Mouse (Mus musculus): ENCODE data around the gene Pptc7.
"Not testable (repeated sequence)": the region's sequence is repeated elsewhere in the genome, so short reads cannot be mapped to it uniquely, and the experiment has no call there.

The Pptc7 gene

DNA sequence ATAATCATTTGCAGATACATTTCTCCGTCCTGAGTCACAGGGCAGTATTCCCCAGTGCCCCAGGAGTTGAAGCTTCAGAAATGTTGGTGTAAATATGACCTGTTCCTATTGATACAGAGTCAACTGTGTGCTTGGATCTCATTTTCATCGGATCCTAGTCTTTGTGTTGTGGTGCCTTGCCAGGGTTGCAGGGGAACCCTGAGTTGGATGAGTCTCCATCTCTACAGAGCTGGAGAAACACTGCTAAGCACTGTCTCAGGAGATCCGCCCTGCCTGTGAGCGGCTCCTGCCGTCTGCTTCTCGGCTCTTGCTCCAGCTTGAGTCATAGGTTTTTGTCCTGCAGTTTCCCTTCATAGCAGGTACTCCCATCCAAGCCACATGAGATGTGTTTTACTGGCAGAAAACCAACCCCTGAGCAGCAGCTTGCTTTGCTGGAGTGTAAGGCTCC lies 15.9 kb downstream of the Pptc7 start:
- DNase-seq (ENCODE audit: low spot score in 2 of 2), result no peak

DNA sequence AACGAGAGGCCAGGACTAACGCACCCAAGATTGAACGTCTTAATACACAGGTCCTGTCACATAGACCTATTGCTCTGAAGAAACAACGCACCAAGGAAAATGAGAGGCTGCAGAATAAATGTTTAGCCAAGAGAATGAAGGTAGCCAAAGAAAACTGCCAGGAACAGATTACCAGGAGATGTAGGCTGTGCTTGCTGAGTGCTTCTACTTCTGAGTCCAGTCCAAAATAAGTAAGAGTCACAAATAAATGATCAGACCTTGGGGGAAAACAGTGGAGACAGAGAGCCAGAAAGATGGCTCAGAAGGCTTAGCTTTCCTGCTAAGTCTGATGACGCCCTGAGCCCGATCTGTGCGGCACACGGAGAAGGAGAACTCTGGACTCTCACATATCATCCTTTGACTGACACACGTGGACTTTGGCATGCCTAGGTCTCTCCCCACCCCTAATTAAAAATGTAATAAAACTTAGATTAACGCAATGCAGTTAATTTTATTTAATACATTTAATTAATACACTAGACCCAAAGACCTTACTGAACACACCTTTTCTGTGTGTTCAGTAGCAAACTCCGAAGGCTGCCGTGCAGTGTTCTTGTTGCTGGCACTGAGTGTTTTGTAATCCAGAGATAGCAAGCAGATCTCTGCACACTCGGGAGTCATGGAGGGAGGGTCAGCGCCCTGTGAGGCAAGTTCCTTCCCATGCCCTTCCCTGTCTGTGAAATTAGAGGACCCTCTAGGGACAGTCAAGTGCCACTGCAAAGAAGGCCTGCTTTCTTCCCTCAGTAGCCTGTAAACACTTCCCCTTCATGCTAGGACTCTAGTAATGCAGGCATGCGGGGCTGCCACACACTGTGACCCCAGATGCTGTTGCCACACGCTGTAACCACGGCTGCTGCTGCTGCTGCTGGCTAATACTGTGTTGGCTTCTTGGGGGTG lies 18.9 kb downstream of the Pptc7 start:
- peak in 1 of 2 experiments; percentile 23 for DNase-seq (ENCODE audit: low spot score in 2 of 2)

DNA sequence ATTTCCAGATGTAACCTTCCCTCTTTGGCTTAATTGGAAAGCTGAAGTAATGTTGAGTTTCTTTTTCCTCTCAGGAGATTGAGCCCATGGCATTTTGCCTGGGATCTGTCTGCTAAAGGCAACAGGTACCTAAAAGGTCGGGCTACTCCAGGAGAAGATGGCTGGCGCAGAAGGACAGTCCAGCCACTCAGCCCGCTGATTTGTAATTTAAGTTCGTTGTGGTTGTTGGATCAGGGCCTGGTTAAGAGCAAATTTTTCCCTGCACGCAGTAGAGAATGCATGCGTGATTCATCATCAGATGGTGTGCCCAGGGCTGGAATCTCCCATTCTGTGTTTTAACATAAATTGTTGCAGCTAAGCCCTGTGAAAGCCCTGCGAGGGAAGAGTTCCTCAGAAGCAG lies 19.8 kb downstream of the Pptc7 start:
- no peak for DNase-seq (ENCODE audit: low spot score in 2 of 2)

DNA sequence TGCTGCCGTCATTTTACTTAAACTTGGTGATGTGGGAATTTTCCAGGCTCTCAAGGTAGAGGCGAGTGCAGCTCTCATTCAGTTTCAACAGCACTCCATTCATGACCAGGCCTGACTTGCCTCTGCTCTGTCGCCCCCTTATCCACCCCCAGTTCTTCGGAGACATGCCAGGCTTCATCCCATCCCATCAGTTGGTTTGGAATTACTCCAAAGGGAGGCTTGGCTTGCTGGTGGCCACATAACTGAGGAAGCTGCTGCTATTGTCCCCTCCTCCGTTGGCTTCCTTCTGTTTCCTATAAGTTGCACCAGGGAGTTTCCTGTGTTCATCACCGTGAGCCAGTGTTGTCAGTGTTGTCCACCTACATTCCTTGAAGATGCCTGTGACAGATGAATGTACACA lies 20.4 kb downstream of the Pptc7 start:
- DNase-seq (ENCODE audit: low spot score in 2 of 2), result no peak

DNA sequence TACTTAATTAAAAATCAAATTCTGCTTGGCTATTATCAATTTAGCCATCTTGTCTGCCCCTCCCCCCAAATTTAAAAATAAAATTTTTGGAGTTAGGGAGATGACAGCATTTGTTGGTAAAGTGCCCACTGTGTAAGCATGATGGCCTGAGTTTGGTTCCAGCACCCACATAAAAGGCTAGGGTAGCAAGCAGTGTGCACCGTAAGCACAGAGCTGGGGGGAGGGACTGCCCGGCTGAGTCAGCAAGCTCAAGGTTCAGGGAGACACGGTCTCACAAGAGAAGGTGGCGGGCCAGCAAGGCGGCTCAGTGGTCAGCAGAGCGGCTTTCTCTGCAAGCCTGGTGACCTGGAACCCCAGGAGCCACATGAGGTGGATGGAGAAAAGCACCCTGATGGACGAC lies 21.3 kb downstream of the Pptc7 start:
- no peak for DNase-seq (ENCODE audit: low spot score in 2 of 2)

DNA sequence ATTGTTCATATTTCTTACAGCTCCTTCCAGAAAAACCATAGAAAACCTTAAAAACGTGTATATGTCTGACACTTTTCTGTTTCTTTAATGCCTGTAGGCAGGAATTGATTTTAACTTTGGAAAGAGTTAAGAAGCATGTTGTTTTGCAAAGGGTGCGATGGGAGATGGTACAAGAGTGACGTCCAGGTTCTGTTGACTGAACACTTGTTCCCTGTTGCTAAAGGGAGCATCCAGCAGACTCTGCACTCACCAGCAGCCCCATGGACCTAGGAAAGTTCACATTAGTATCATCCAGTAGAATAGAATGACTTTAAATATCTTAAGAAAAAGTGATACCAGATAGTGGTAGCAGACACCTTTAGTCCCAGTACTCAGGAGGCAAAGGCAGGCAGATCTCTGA lies 22.4 kb downstream of the Pptc7 start:
- DNase-seq (ENCODE audit: low spot score in 2 of 2), result no peak

DNA sequence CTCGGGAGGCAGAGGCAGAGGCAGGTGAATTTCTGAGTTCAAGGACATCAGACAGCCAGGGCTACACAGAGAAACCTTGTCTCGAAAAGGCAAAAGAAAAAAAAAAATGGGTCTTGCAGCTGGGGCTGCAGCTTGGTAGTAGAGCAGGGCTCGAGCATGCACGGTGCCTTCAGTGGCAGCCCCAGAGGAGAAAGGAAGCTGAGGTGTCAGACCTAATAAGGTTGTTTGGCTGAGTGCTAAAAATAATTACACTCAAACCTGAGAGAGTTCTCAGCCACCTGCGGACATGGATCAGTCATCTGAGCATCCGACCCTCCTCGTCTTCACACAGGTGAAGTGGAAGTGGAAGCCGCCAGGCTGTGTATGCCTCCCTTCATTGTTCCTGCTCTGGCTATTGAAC lies 26.5 kb downstream of the Pptc7 start:
- no peak for DNase-seq (ENCODE audit: low spot score in 2 of 2)

DNA sequence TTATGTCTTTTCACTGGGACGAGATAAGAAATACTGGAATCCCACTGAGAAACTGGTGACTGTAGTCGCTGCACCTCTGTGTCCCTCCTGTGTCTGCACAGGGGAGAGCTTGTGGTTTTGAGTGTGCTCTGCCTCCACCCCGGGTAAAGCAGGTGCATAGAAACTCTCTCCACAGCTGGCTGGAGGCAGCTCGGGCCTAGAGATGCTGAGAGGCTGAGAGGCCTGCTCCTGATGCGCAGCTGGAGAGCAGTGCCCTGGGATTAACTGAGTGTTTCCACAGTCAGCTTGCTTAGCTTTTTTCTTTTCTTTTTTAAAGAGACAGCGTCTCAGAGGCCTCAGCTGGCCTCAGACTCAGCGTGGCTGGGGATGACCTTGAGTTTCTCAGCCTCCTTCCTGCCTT lies 27.5 kb downstream of the Pptc7 start:
- DNase-seq (ENCODE audit: low spot score in 2 of 2), result no peak

DNA sequence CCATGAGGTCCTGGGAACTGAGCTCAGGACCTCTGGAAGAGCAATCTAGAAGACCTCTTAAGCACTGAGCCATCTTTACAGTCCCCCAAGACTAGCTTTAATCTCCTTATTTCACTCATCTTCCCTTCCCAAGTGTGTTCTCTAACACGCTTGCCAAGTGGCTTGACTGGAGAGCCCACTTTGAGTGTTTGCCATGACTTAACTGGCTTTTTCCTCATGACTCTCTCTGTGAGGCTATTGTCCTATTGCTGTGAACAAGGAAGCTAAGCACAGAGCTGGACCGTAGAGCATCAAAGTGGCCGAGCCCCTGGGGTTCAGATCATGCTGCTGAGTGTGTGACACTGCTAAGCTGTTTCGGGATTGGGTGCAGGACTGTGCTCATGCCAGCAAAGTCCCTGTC lies 28.2 kb downstream of the Pptc7 start:
- no peak for DNase-seq (ENCODE audit: low spot score in 2 of 2)

DNA sequence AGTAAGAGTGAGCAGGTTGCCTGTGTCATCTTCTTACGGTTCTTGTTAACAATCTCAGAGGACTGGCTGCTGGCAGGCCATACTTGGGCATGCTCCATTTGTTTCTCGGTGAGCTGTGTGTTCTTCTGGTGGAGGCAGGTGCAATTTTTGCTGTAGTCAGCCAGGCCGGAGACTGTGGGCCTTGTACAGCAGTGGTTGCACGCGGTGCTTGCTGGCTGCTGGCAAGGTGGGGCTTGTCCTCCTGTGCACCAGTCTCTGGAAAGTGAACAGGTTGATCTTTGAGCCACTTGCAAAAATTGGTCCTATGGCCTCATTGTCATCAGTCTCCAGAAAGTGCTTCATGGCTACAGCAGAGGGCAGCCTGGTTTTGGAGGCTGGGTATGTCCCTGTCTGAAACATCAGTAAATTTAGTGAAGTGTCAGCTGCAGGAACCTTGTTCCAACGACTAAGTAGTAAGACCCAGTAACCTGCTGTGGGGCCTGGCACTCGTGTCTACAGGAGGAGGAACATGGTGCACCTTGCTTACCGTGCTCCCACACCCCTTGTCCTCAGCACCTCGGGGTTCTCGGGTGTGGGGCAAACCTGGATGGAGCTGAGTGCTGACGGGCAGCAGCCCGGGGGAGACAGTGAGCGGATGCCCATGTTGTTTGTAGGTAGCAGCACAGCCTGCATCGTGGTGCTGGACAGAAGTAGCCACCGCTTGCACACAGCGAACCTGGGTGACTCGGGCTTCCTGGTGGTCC lies 28.9 kb downstream of the Pptc7 start:
- DNase-seq (ENCODE audit: low spot score in 2 of 2), result no peak

DNA sequence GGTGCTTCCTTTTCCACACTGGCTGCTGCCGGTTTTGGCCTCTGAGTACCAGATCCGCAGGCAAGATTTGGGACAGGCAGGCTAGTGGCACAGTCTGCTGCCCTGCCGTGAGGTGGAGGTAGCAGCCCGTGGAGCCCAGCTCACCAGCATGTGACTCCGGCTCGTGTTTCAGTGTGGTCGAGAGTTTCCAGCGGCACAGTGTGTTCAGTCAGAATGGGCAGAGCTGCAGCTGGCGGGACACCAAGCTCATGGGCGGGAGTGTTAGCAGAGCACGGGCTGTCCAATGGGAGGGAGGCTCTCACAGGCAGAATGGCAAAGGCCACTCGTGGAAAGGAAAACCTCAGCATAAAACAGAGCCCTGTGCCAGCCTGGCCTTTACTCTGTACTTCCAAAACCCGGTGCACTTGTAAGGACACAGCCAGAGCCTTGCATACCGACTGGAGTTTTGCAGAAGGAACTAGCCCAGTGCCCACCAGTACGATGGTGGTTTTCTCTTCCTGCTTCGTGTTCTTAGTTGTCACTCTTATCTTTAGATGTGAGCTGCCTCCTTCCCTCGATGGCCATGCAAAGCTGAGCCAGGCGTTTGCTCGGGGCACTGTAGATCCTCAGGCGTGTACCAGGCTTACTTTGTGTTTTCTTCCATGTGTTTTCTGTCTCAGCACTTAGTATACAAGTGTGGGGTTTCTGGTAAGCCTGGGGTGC lies 31.0 kb downstream of the Pptc7 start:
- DNase-seq (ENCODE audit: low spot score in 2 of 2), result peak; percentile 54 to 78

DNA sequence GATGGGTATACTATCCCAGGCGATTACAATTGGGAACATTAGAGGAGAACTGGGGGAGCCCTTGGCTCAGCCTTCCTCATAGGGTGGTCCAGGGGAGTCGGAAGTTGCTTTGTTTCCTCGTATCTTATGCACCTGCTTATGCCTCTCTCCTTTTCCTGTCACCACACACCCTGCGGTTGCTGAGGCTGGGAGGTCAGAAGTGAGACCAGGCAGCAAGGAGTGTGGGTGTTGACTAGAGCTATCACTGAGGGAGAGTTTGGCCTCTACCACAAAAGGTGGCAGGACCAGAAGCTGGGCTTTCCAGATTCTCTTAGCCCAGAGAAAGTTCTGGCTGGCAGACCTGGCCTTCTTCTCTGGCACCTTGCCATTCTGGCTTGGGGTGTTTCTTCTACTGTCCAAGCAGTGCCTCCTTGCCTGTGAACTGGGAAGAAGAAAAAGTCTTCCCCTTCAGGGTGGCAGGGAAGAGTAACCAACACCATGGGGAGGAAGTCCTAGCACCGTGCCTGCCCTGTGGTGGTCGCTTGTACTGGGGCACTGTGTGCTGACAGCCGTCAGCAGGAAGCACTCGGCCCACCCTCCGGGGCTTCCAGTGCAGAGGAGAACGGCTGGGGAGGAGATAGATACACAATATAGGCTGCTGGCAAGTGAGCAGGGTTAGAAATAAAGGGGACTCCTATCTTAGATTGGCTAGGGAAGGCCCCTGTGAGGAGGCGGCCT lies 33.3 kb downstream of the Pptc7 start:
- DNase-seq (ENCODE audit: low spot score in 2 of 2), result no peak

DNA sequence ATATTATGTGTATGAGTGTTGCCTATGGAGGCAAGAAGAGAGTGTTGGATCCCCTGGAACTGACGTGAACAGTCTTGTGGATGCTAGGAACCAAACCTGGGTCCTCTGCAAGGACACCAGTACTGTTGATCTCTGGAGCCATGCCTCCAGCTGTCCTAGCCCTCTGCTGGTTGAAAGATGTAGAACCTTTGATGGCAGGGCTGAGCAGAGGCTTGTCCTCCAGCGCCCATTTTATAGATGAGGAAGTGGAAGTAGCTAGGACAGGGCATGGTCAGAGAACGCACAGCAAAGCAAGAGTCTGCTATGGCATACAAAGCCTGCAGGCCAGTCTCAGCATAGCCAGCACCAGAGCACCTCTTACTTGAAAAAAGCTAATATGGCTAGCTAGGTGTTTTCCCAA lies 33.9 kb downstream of the Pptc7 start:
- DNase-seq (ENCODE audit: low spot score in 2 of 2), result peak; percentile 68 to 73

DNA sequence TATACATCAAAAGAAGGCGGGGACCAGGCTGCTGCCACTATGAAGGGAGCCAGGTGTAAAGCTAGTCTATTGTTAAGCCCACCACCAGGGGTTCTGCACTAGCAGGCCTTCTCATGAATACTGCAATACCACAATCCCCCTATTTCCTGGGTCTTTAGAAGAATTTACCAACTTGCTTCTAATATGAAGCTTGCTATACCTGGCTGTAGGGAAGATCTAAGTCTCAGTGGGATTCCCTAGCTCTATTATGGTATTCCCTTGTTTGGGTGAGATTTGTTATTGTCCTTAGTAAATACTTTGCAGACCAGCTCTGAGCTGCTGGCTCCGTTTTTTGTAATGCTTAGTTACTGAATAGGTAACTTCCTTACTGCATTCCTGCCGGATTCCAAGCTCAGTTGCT lies 34.8 kb downstream of the Pptc7 start:
- DNase-seq (ENCODE audit: low spot score in 2 of 2), result not testable (repeated sequence)

DNA sequence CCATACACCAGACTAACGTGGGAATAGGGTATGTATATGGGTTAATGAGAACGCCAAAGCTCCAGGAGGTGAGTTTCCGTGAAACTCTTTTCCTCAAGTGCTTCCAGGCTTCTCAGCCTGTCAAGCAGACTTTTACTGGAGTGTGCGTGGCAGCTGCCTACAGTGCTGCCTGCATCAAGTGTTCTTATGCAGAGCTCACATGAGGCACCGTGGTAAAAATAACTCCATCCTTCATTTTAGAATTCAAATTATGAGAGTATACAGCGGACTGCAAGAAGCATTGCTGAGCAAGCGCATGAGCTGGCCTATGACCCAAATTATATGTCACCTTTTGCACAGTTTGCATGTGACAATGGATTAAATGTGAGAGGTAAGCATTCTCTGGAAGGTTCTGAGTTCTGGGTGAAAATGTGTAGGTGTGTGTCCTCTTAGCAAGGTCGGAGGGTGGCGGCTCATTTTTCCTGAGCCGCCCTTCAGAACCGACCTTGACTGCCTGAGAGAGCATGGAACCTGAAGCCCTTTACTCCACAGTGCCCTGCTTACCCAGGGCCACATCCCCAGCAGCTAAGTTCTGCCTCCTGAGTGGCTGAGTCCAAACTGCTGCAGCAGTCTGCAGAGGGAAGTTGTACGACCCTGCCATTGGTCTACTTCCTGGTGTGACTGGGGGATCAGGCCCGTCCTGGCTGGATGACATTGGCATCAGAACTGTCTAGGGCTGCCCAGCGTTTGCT lies 35.5 kb downstream of the Pptc7 start:
- DNase-seq (ENCODE audit: low spot score in 2 of 2), result no peak

DNA sequence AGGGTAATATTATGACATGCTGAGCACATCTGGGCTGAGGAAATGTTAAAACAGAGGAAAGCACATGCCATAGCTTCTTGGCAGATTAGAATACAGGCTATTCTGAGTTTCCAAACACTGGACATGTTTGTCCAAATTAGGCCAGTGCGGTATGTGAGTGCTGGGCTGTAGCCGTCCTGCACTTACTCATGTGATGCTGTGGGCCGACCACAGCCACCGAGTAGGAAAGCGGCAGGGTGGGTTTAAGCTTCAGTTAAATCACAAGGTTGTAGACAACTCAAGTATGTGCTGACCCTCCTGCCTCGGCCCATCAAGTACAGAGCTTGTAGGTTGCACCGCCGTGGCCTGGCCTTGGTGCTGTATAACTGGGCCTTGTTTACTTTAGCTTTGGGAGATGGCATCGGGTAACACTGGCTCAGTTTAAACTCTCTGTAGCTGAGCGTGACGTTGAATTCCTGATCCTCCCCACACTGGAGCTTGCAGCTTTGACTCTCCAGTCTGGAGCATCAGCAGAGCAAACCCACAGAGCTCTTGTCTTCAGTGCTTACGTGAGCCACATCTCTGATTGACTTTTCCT lies 36.1 kb downstream of the Pptc7 start:
- DNase-seq (ENCODE audit: low spot score in 2 of 2), result no peak

DNA sequence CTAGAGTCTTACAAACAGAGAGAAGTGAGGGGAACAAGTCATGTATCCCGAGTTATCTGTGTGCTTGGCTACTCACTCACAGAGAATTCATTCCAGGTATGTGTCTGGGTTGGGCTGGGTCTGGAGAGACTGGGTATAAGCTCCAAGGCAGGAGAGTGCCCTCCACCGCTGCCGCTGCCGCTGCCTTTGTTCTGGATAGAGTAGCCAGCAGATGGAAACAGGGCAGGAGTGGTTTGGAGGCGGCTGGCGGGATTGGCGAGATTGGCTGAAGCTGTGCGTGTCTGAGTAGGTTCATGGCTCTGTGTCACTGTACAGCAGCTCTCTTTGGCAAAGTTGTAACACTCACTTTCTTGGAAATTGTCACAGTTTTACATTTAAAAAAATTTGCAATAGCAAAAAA lies 39.4 kb downstream of the Pptc7 start:
- DNase-seq (ENCODE audit: low spot score in 2 of 2), result no peak

DNA sequence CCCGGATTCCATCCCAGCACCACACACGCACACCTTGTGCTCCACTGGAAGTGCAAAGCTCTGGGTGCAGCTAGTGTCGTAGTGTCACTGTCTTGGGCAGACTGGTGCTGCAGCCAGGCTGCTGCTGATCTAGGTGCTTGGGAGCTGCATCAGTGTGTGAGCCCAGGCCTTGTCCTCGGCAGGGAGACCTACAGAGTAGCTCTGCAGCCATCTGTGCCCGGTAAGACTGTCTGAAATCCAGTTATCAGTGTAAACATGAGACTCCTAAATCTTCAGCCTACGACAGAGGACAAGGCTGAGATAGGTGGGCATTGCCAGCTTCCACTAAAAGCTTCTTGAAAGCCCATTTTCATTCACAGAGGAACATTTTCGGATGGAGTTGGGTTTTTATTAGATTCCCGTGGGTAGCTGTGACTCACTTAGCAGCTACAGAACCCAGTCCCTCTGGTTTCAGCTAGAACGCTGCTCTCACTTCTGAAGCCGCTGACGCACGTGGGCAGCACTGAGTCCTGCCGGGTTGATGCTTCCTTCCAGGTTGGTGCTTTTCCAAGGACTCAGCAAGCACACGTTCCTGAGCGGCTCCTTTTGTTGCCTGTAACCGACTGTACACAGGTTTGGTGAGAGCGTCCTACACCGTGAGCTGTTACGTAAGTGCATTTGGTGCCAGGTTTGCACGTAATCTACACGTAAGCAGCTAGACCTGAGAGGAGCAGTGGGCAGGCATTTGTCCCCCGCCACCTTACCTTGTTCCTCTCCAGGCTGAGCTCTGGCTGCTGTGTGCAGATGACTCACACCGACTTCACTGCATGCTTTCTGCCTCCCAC lies 40.7 kb downstream of the Pptc7 start:
- DNase-seq (ENCODE audit: low spot score in 2 of 2), result no peak

DNA sequence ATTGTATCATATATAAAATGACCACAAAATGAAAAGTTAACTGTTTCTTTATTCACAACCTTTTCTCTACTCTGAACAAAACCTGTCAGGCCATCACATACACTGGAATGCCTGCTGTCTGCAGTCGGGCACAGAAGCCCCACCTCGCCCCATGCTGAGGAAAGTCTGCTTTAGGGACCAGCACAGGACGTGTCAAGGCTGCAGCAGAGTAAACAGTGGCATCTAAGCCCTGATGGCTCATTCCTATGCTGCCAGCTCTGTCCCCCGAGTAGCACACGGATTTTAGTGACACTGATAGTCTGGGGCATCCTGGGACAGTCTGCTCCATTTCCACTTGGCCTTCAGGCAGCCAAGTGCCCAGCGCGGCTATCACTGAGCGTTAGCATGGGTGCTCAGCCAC lies 41.3 kb downstream of the Pptc7 start:
- DNase-seq (ENCODE audit: low spot score in 2 of 2), result no peak

DNA sequence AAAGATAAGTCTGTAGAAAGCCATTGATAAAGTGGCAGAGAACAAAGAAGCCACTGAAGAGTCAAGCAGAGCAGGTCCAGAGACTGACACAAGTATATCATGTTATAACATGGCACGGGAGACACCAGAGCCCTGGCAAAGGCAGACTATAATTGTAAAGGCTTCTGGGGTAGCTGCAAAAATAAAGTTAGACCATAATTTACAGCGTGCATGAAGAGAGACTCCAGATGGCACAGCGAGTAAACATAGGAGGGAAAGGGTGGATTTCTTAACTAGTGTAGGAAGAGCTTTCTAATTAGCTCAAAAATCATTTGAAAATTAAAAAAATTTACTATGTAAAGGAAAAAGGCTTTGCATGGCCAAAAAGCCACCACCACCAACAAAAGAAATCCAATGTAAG lies 43.1 kb downstream of the Pptc7 start:
- DNase-seq (ENCODE audit: low spot score in 2 of 2), result no peak

Data from spleen, postnatal 4 days (tissue).